Mouse (Mus musculus): Measurements from ENCODE around the gene Ap2a1. TPM values are rescaled to one million over a fixed set of nuclear protein-coding genes. Genes with fewer than 3 reads are reported as not detected.
A peak's percentile ranks its signal among the peaks of the same experiment; 100 is the strongest.

The Ap2a1 gene
- polyA plus RNA-seq, 2 experiments = 67.6 to 69.6 TPM

GRCm38 (mm10) chr7:44959281-44959680, 30.0 kb upstream of the Ap2a1 start:
- H3K4me3 ChIP-seq (ENCODE audit: insufficient read depth in 1 of 2, low read depth in 2 of 2, low read length in 2 of 2) = no peak overlapping the region
- DNase-seq (ENCODE audit: low read depth in 3 of 3, low spot score in 3 of 3) (no peak), ATAC-seq (ENCODE audit: insufficient read depth) (no peak)
- TF ChIP-seq CTCF (IDR thresholded peaks at IDR 0.05; ENCODE audit: low read depth) = no peak
- no peak for TF ChIP-seq EP300 (IDR thresholded peaks at IDR 0.05; ENCODE audit: low read depth)
- no peaks in the 10 kb centered on the region for H3K36me3 ChIP-seq (replicated peaks; ENCODE audit: control insufficient read depth, insufficient read depth, low read depth)
- H3K27me3 ChIP-seq (ENCODE audit: control insufficient read depth, insufficient read depth, low read length) = no peaks in the 10 kb centered on the region
- peaks cover 0 to 4% of the 10 kb centered on the region in 2 experiments; a peak in 1 of 4 replicates for H3K4me1 ChIP-seq (replicated peaks; ENCODE audit: control insufficient read depth in 2 of 2, insufficient read depth in 2 of 2, low read length in 1 of 2)
- no peak overlapping the region for H3K9ac ChIP-seq (replicated peaks)
- H3K4me2 ChIP-seq (ENCODE audit: low read depth) = no peak overlapping the region
- WGBS (ENCODE audit: insufficient replicate concordance) = 48% methylated on average over 8 of the region's 8 CpGs
- H3K9me3 ChIP-seq (ENCODE audit: control insufficient read depth, low read length) = no peaks in the 10 kb centered on the region
- no peak overlapping the region for H3K27ac ChIP-seq

GRCm38 (mm10) chr7:44958208-44958607, 28.9 kb upstream of the Ap2a1 start:
- peak in 1 of 3 experiments; percentile 27 for DNase-seq (ENCODE audit: low read depth in 3 of 3, low spot score in 3 of 3)
- Histone ChIP-seq H3K36me3 (replicated peaks; ENCODE audit: control insufficient read depth, insufficient read depth, low read depth) (no peaks in the 10 kb centered on the region), H3K4me1 (replicated peaks; ENCODE audit: control insufficient read depth in 2 of 2, insufficient read depth in 2 of 2, low read length in 1 of 2) (peaks cover 0 to 4% of the 10 kb centered on the region in 2 experiments; a peak in 3 of 4 replicates), H3K4me2 (ENCODE audit: low read depth) (no peak overlapping the region), H3K9ac (replicated peaks) (no peak overlapping the region), H3K4me3 (ENCODE audit: insufficient read depth in 1 of 2, low read depth in 2 of 2, low read length in 2 of 2) (no peak overlapping the region), H3K9me3 (ENCODE audit: control insufficient read depth, low read length) (no peaks in the 10 kb centered on the region), H3K27ac (no peak overlapping the region), H3K27me3 (ENCODE audit: control insufficient read depth, insufficient read depth, low read length) (no peaks in the 10 kb centered on the region)
- WGBS (ENCODE audit: insufficient replicate concordance) = 29% methylated on average over 7 of the region's 7 CpGs
- ATAC-seq (ENCODE audit: insufficient read depth) = no peak
- TF ChIP-seq CTCF (IDR thresholded peaks at IDR 0.05; ENCODE audit: low read depth) (peak; percentile 80), EP300 (IDR thresholded peaks at IDR 0.05; ENCODE audit: low read depth) (no peak)

- 68% methylated on average over 20 of the region's 20 CpGs for WGBS (ENCODE audit: insufficient replicate concordance)
- H3K4me1 ChIP-seq (replicated peaks; ENCODE audit: control insufficient read depth in 2 of 2, insufficient read depth in 2 of 2, low read length in 1 of 2) = peaks cover 3 to 7% of the 10 kb centered on the region in 2 experiments
- DNase-seq (ENCODE audit: low read depth in 3 of 3, low spot score in 3 of 3) = no peak
- no peak overlapping the region for H3K4me3 ChIP-seq (ENCODE audit: insufficient read depth in 1 of 2, low read depth in 2 of 2, low read length in 2 of 2)
- ATAC-seq (ENCODE audit: insufficient read depth) = no peak
- no peak overlapping the region for H3K4me2 ChIP-seq (ENCODE audit: low read depth)
- H3K36me3 ChIP-seq (replicated peaks; ENCODE audit: control insufficient read depth, insufficient read depth, low read depth) = no peaks in the 10 kb centered on the region
- TF ChIP-seq EP300 (IDR thresholded peaks at IDR 0.05; ENCODE audit: low read depth) = no peak
- no peak for TF ChIP-seq CTCF (IDR thresholded peaks at IDR 0.05; ENCODE audit: low read depth)
- H3K27me3 ChIP-seq (ENCODE audit: control insufficient read depth, insufficient read depth, low read length) = no peaks in the 10 kb centered on the region
- H3K9me3 ChIP-seq (ENCODE audit: control insufficient read depth, low read length) = no peaks in the 10 kb centered on the region
- no peak overlapping the region for H3K27ac ChIP-seq
- no peak overlapping the region for H3K9ac ChIP-seq (replicated peaks)
These were observed 28.0 kb upstream of the Ap2a1 start for GRCm38 (mm10) chr7:44957183-44957835.

- Histone ChIP-seq H3K4me3 (ENCODE audit: insufficient read depth in 1 of 2, low read depth in 2 of 2, low read length in 2 of 2) (no peak overlapping the region), H3K9me3 (ENCODE audit: control insufficient read depth, low read length) (no peaks in the 10 kb centered on the region), H3K36me3 (replicated peaks; ENCODE audit: control insufficient read depth, insufficient read depth, low read depth) (no peaks in the 10 kb centered on the region), H3K4me1 (replicated peaks; ENCODE audit: control insufficient read depth in 2 of 2, insufficient read depth in 2 of 2, low read length in 1 of 2) (peaks cover 12 to 14% of the 10 kb centered on the region in 2 experiments), H3K27ac (no peak overlapping the region), H3K4me2 (ENCODE audit: low read depth) (no peak overlapping the region), H3K9ac (replicated peaks) (no peak overlapping the region), H3K27me3 (ENCODE audit: control insufficient read depth, insufficient read depth, low read length) (peaks cover 6% of the 10 kb centered on the region)
- WGBS (ENCODE audit: insufficient replicate concordance) = 59% methylated on average over 6 of the region's 6 CpGs
- no peak for TF ChIP-seq EP300 (IDR thresholded peaks at IDR 0.05; ENCODE audit: low read depth)
- no peak for TF ChIP-seq CTCF (IDR thresholded peaks at IDR 0.05; ENCODE audit: low read depth)
- ATAC-seq (ENCODE audit: insufficient read depth) (no peak), DNase-seq (ENCODE audit: low read depth in 3 of 3, low spot score in 3 of 3) (no peak)
These were observed 27.0 kb upstream of the Ap2a1 start for GRCm38 (mm10) chr7:44956266-44956665.

GRCm38 (mm10) chr7:44955628-44956027, 26.3 kb upstream of the Ap2a1 start:
- no peak overlapping the region for H3K4me2 ChIP-seq (ENCODE audit: low read depth)
- peak in 1 of 3 experiments; percentile 26 for DNase-seq (ENCODE audit: low read depth in 3 of 3, low spot score in 3 of 3)
- H3K36me3 ChIP-seq (replicated peaks; ENCODE audit: control insufficient read depth, insufficient read depth, low read depth) = no peaks in the 10 kb centered on the region

More at GRCm38 (mm10) chr7:44955628-44956027, 26.3 kb upstream of the Ap2a1 start:
- peaks cover 13% of the 10 kb centered on the region for H3K27me3 ChIP-seq (ENCODE audit: control insufficient read depth, insufficient read depth, low read length)
- no peaks in the 10 kb centered on the region for H3K9me3 ChIP-seq (ENCODE audit: control insufficient read depth, low read length)
- no peak overlapping the region for H3K4me3 ChIP-seq (ENCODE audit: insufficient read depth in 1 of 2, low read depth in 2 of 2, low read length in 2 of 2)
- no peak for TF ChIP-seq EP300 (IDR thresholded peaks at IDR 0.05; ENCODE audit: low read depth)
- peak; percentile 72 for TF ChIP-seq CTCF (IDR thresholded peaks at IDR 0.05; ENCODE audit: low read depth)
- WGBS (ENCODE audit: insufficient replicate concordance) = 36% methylated on average over 5 of the region's 5 CpGs
- H3K9ac ChIP-seq (replicated peaks) = no peak overlapping the region
- no peak for ATAC-seq (ENCODE audit: insufficient read depth)
- no peak overlapping the region for H3K27ac ChIP-seq
- peaks cover 12 to 14% of the 10 kb centered on the region in 2 experiments for H3K4me1 ChIP-seq (replicated peaks; ENCODE audit: control insufficient read depth in 2 of 2, insufficient read depth in 2 of 2, low read length in 1 of 2)

Data from liver, embryonic 14.5 days (tissue).